Mouse (Mus musculus) mesoderm, embryonic 11.5 days (tissue): ENCODE data around the gene Edil3.
"Not testable (repeated sequence)": the region's sequence is repeated elsewhere in the genome, so short reads cannot be mapped to it uniquely, and the experiment has no call there.

Experiments
- DNase-seq: peaks from one replicate; pipeline ENCODE4 v3.0.0-alpha.2; 2012; ENCODE audit warnings: low read depth, low spot score

The Edil3 gene

DNA sequence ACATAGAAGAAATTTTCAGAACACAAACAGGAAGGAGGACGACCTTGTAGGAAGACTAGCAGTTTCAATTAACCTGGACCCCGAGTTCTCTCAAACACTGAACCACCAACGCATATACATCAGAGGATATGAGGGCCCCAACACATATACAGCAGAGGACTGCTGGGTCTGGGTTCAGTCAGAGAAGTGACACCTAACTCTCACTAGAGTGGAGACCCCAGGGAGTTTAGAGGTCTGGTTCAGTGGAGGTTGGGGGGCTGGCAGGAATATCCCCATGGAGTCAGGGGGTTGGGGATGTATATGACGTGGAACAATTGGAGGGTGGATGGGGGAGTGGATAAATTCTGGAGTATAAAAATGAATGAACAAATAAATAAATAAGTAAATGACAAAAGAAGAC, 151.1 kb downstream of the Edil3 start:
- DNase-seq, result no peak

DNA sequence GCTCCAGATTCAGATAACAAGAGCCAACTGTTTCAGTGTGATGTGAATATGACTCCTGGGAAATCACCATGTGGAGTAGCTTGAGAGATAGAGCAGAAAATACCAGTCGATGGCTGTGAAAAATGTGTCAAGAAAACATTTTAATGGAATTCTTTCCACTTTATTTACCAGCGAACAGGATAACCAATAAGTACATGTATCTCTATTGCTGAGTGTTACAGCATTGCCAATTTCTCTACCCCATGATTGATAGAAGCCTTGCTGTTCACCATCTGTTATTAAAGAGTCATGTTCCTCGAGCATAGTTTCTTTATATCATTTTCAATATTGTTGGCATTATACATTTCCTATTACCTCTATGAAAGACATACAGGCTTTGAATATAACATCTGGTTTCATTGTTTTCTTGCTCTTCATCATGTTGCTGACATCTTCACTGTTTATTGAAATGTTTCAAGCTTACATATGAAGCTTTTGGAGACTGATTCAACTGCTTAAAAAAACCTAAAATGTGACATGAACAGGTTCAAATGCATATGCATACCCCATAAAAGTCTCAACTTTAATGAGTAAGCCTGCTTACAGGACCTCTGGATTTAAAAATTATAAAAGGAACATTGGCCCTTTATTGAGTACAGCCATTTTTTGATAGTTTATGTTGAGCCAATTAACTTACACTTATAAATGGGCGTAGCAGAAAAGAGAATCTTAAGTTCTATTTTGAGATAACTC, 186.6 kb downstream of the Edil3 start:
- DNase-seq, result no peak

- no peak for DNase-seq
Measured at GRCm38 (mm10) chr13:89012500-89012899, 191.2 kb downstream of the Edil3 start.

DNA sequence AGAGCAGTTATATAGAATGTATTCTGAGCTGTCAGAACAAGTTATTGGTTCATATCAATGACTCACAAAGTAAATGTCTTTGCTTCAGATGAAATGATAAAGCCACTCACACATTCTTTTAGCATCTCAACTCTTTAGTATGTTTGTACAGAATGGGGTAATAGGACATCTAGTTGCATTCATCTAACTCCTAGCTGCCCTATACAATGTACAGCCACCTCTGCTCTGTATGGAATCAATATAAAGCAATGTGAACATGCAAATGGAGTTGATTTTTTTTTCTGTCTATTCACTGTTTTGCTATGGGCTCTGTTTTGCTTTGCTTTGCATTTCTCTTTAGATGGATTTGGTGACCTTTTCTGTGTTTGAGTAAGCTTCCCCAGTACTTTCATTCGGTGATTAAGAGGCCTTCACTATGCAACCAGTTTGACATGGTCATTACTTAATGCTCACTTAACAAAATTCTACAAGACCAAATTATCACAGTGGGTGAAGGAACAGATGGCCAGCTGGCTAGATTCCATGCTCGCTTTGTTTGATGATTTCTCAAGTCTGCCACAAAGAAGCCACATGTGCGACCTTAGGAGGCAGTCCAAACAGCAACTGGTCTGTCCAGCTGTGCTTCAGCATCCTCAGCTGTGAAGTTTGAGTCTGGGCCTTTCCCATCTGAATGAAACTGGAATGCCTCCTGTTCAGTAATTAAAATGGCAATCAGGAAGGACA, 208.7 kb downstream of the Edil3 start:
- peak; percentile 61 for DNase-seq

DNA sequence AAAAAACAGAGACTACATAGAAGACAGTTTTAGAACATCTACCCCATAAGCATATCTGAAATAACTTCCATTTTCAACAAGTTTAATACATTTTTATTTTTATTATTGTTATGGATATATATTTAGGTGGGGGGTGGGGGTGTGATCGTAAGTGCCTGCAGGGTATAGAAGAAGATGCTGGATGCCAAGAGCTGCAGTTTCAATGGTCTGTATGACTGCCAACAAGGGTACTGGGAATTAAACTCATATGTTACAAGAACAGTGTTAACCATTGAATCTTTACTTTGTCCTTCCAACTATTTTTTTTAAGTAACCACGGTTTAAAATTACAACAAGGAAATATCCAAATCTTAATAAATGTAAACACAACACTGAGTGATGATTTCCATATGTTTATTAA, 214.4 kb downstream of the Edil3 start:
- no peak for DNase-seq

DNA sequence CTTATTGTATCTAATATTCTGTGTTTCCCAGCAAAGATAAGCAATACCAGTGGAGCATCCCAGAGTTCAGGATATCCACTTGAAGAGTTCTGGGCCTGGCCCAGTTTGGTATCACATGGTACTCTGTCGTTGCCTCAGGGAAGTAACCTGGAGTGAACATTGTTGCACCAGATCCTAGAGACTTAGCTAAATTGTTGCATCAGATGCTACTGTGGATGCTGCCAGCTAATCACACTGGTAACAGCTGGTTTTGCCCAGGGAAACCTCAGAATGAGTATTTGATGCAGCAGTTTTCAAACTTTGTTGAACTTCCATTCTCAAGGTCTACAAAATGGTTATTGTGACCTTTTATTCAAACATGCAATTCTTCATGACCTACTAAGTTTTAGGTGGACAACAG, 220.2 kb downstream of the Edil3 start:
- no peak for DNase-seq

DNA sequence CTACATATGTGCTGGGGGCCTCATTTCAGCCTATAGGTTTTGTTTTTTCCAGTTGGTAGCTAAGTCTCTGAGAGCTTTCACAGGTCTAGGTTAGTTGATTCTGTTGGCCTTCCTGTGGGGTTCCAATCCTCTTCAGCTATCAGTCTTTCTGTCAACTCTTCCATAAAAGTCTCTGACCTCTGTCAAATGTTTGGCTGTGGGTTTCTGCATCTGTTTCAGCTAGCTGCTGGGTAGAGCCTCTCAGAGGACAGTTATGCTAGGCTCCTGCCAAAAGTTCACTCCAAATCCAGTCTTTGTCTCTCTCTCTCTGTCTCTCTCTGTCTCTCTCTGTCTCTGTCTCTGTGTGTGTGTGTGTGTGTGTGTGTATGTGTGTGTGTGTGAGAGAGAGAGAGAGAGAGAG, 248.9 kb downstream of the Edil3 start:
- DNase-seq, result not testable (repeated sequence)

DNA sequence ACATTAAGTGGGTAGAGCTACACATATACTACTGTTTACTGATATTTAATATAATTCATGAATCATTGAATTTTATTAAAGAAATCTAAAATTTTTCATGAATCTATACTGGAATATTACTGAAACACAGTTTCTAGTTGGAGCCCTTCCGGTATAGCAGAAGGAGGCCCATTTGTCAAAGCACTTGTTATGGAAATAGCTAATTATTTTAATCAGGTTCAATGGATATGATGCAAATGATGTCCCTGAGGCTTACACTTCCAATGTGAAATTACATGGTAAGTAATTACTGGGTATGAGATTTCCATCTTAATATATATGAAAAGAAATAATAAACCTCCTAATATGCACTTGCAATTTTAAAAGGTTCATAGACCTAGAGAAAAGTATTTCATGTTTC, 254.9 kb downstream of the Edil3 start:
- DNase-seq, result no peak

- no peak for DNase-seq
Measured at GRCm38 (mm10) chr13:89105889-89106288, 284.6 kb downstream of the Edil3 start.

- DNase-seq, result no peak
Measured at GRCm38 (mm10) chr13:89117551-89117950, 296.3 kb downstream of the Edil3 start.

GRCm38 (mm10) chr13:89119809-89120208, 298.5 kb downstream of the Edil3 start:
- DNase-seq, result no peak

DNA sequence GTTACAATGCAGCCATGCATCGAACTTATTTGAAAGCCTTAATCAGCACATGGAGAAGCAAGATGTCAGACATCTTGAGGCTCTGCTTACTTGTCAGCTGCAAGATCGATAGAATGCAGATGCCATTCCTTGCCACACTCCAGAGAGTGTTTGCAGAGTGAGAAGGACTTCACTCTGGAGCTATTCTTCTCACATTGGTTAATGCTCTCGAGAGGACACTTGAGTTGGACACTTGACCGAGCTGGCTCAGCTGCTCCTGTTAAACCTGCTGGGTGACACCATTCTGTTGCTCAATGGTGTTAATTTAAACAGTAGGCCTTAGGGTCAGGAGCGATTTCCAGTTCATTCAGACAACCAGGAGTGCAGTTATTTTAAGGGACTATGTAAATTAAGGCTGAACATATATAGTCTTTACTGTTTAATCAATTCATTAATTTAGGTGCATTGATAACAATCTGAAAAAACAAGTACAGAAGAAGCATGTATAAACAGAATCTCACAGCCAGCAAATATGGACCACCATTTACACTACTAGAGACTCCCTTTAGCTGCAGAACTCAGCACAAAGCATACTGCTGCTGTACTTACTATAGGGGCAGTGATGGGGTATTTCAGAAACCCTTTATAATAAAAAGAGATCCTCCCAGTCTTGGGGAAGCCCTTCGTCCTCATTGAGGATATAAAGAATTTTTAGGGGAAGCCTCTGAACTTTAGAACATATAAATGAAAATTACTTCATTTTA, 301.4 kb downstream of the Edil3 start:
- no peak for DNase-seq

DNA sequence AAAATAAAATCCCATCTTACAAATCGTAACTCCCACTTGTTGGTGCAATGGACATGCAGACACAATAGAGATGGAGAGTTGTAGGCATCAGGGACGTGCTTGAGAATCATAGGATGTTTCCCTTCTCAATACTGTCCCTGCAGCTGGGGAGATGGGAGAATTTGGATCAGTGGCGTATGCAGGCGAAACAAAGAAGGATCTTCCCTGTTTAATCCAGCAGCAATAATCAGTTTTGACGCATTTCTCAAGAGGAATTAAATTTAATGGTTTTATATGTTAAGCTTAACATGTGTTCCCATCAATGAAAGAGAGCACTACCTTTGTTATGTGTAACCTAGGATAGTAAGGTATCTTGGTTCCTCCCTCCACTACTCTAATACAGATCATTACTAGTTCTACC, 302.1 kb downstream of the Edil3 start:
- DNase-seq, result no peak

- DNase-seq, result no peak
Measured at GRCm38 (mm10) chr13:89146056-89146547, 324.8 kb downstream of the Edil3 start.

DNA sequence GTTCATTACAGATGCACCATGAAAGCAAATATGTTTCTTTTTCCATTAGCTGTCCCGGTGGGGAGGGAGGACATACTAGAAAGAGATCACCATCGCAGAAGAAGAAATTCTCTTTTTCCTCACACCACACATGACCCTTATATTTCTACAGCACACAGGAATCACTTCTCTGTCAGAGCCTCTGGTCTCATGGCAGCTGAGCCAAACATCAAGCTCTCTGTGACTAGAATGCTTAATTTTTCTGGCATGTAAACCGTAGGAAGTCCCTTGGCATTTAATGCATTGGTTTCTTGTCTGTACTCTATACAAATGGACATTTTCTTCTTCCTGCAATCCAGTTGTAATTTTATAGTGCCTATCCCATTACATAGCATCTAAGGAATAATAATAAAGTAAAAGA, 330.6 kb downstream of the Edil3 start:
- no peak for DNase-seq

GRCm38 (mm10) chr13:89167960-89168359, 346.7 kb downstream of the Edil3 start:
- no peak for DNase-seq

DNA sequence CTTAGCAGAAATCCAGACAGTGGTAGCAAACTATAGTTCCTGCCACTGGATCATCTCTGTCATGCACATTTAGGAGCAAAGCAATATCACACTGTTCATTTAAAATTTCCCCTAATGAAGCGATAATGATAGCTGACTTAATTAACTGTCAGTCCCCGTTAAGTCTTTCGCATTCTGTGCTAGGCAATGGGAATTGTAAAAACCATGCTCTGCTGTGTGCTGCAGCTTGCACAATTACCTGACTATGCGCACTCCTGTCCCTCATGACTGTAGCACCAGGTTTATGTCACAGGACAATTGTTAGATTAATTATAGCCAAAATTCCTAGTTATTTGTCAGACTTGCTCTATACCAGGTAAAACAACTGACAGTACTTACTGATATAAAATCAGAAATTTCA, 348.8 kb downstream of the Edil3 start:
- no peak for DNase-seq

- DNase-seq, result no peak
Measured at GRCm38 (mm10) chr13:89175154-89175553, 353.9 kb downstream of the Edil3 start.

DNA sequence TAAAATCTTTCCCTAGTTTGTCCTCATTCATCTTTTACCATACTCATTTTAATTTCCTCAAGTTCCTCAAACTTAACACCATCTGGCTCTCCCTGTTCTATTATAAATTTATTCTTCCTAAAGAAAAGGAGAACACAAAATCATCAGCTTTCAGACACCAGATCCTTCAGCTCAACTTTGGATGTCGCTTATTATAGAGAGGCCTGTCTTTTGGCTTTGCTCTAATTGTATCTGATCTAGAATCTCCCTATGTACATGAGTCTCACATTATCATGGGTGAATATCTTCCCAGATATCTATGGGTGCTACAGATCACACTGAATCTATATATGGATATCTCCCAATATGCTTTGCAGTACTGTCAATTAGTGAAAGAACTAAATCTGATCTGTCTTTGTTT, 367.8 kb downstream of the Edil3 start:
- no peak for DNase-seq

- no peak for DNase-seq
Measured at GRCm38 (mm10) chr13:89197019-89197418, 375.7 kb downstream of the Edil3 start.

- no peak for DNase-seq
Measured at GRCm38 (mm10) chr13:89199275-89199674, 378.0 kb downstream of the Edil3 start.

GRCm38 (mm10) chr13:89238104-89238503, 416.8 kb downstream of the Edil3 start:
- DNase-seq, result no peak
